Mouse (Mus musculus): ENCODE data around the gene Rps6kb1. TPM values are rescaled to one million over a fixed set of nuclear protein-coding genes. Genes with fewer than 3 reads are reported as not detected.

Gene Rps6kb1
- total and polyA plus RNA-seq, 3 experiments = 45.2 to 110 (median 76.9) TPM

DNA sequence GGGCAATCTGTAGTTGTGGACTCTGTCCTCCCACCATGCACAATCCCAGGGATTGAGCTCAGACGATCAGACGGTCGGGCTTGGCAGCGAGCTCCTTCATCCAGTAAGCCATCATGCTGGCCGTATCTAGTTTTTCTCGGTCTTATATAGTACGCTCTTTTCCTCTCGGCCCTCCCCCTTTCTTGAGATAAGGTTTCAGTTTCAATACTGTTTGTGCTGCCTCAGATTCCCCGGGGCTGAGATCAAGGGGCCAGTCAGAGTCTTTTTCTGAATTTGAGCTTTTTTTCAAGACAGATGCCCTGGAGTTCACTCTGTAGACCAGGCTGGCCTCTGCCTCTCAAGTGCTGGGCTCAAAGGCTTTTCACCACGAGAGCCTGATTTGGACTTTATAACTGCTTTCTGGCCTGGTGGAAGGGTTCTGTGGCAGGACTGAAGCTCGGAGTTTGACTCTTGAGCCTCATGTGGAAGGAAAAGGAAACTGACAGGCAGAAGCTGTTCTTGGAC lies 36.7 kb upstream of the Rps6kb1 start:
- H3K79me2 ChIP-seq (replicated peaks; ENCODE audit: control insufficient read depth, extremely low read depth, insufficient read depth, poor library complexity, severe bottlenecking) = peaks cover 22% of the 10 kb centered on the region
- no peaks in the 10 kb centered on the region for H3K27me3 ChIP-seq (replicated peaks)
- peak overlapping the region; percentile 99 for H3K9ac ChIP-seq (ENCODE audit: insufficient read depth, low read depth)
- peak; percentile 73 for TF ChIP-seq MAFK (IDR thresholded peaks at IDR 0.05; ENCODE audit: insufficient replicate concordance, low read length)
- no peak for TF ChIP-seq ZC3H11A (IDR thresholded peaks at IDR 0.05; ENCODE audit: low read depth, low read length)
- 0 out of 2 replicates have a peak, but pooled peaks have one; percentile 65 for TF ChIP-seq UBTF (IDR thresholded peaks at IDR 0.05; ENCODE audit: low read depth, low read length)
- TF ChIP-seq MAX (IDR thresholded peaks at IDR 0.05; ENCODE audit: low read length) = peak; percentile 70; the same call in 1 of the 2 replicates
- TF ChIP-seq ZNF384 (IDR thresholded peaks at IDR 0.05; ENCODE audit: low read depth, low read length) = peak; percentile 91
- TF ChIP-seq BHLHE40 (IDR thresholded peaks at IDR 0.05; ENCODE audit: low read depth, low read length) = peak; percentile 60; the same call in 1 of the 2 replicates
- TF ChIP-seq MXI1 (IDR thresholded peaks at IDR 0.05; ENCODE audit: low read depth, low read length) = no peak; the same call in 1 of the 2 replicates
- peak; percentile 97 for TF ChIP-seq IRF4 (IDR thresholded peaks at IDR 0.05; ENCODE audit: low read depth, low read length)
- peak; percentile 64 for TF ChIP-seq ELF1 (IDR thresholded peaks at IDR 0.05; ENCODE audit: low read depth, low read length)
- TF ChIP-seq NRF1 (IDR thresholded peaks at IDR 0.05; ENCODE audit: low read depth, low read length) = 0 out of 2 replicates have a peak, but pooled peaks have one; percentile 43
- no peak for TF ChIP-seq USF2 (conservative IDR thresholded peaks at IDR 0.05; ENCODE audit: low read depth, low read length)
- peak; percentile 99 for TF ChIP-seq NELFE (IDR thresholded peaks at IDR 0.05; ENCODE audit: low read depth, low read length)
- TF ChIP-seq GABPA (IDR thresholded peaks at IDR 0.05; ENCODE audit: insufficient replicate concordance, low read depth, low read length) = no peak
- peak; percentile 79 for TF ChIP-seq ETS1 (conservative IDR thresholded peaks at IDR 0.05; ENCODE audit: low read depth, low read length)
- TF ChIP-seq HCFC1 (IDR thresholded peaks at IDR 0.05; ENCODE audit: low read depth, low read length) = peak; percentile 60
- TF ChIP-seq CHD2 (IDR thresholded peaks at IDR 0.05; ENCODE audit: low read length) = peak; percentile 84
- peak; percentile 94 for TF ChIP-seq CHD1 (IDR thresholded peaks at IDR 0.05; ENCODE audit: low read depth, low read length)
- peak; percentile 98 for TF ChIP-seq TBP (conservative IDR thresholded peaks at IDR 0.05; ENCODE audit: low read depth, low read length)
- TF ChIP-seq POLR2AphosphoS2 (IDR thresholded peaks at IDR 0.05; ENCODE audit: low read depth, low read length) = peak; percentile 97
- TF ChIP-seq SMC3 (IDR thresholded peaks at IDR 0.05; ENCODE audit: low read depth, low read length) = peak; percentile 43
- peak; percentile 52; the same call in 1 of the 2 replicates for TF ChIP-seq JUND (conservative IDR thresholded peaks at IDR 0.05; ENCODE audit: low read depth, low read length)
- TF ChIP-seq RAD21 (IDR thresholded peaks at IDR 0.05; ENCODE audit: low read depth, low read length) = no peak; the same call in none of the 2 replicates
- TF ChIP-seq MYC (IDR thresholded peaks at IDR 0.05; ENCODE audit: low read depth, low read length) = peak; percentile 72; the same call in 1 of the 2 replicates
- TF ChIP-seq E2F4 (IDR thresholded peaks at IDR 0.05; ENCODE audit: insufficient replicate concordance, low read depth, low read length) = 0 out of 2 replicates have a peak, but pooled peaks have one; percentile 14
- peak; percentile 58; the same call in 1 of the 2 replicates for TF ChIP-seq EP300 (IDR thresholded peaks at IDR 0.05; ENCODE audit: low read length)
- peak; percentile 94 for TF ChIP-seq RCOR1 (conservative IDR thresholded peaks at IDR 0.05; ENCODE audit: low read depth, low read length)
- no peak for TF ChIP-seq USF1 (IDR thresholded peaks at IDR 0.05; ENCODE audit: low read depth, low read length)
- peak; percentile 99 for TF ChIP-seq ZMIZ1 (IDR thresholded peaks at IDR 0.05; ENCODE audit: low read depth, low read length)
- TF ChIP-seq MEF2A (IDR thresholded peaks at IDR 0.05; ENCODE audit: borderline replicate concordance, low read depth, low read length) = peak; percentile 85
- peak; percentile 97 for TF ChIP-seq POLR2A (IDR thresholded peaks at IDR 0.05; ENCODE audit: low read depth, low read length)
- no peak; a peak in 1 of 4 replicates for TF ChIP-seq CTCF (conservative IDR thresholded peaks at IDR 0.05 in 1 of 2, IDR thresholded peaks at IDR 0.05 in 1 of 2; ENCODE audit: low read depth in 2 of 2, low read length in 2 of 2)
- TF ChIP-seq PAX5 (IDR thresholded peaks at IDR 0.05; ENCODE audit: low read length) = no peak
- peak; percentile 88 for TF ChIP-seq SIN3A (IDR thresholded peaks at IDR 0.05; ENCODE audit: low read length)
- peak; percentile 78; the same call in 1 of the 2 replicates for TF ChIP-seq TCF12 (IDR thresholded peaks at IDR 0.05; ENCODE audit: low read depth, low read length)
- no peak for TF ChIP-seq KAT2A (IDR thresholded peaks at IDR 0.05; ENCODE audit: insufficient replicate concordance, low read length)
- peak; percentile 54 for TF ChIP-seq JUN (IDR thresholded peaks at IDR 0.05; ENCODE audit: insufficient read depth, low read depth, low read length)
- peak; percentile 13; the same call in 1 of the 2 replicates for TF ChIP-seq ZKSCAN1 (IDR thresholded peaks at IDR 0.05; ENCODE audit: borderline replicate concordance, low read depth, low read length)
- peak; percentile 93; the same call in 1 of the 2 replicates for TF ChIP-seq MAZ (IDR thresholded peaks at IDR 0.05; ENCODE audit: low read depth, low read length)
- dilution Hi-C loops (cut with MboI; ENCODE audit: extremely low pct_ligation_motif_present, extremely low pct_unique_long_range_greater_than_20kb, low sequenced_read_pairs) (no loop called here), in situ Hi-C loops (cut with MboI; ENCODE audit: low pct_ligation_motif_present, low pct_unique_long_range_greater_than_20kb, low sequenced_read_pairs) (loop anchor here (5.0 kb wide), 1 partner anchor 41 kb away; no protein-coding TSS in a partner anchor)
- peaks cover 3 to 10% of the 10 kb centered on the region in 2 experiments for H3K36me3 ChIP-seq (replicated peaks in 1 of 2; ENCODE audit: control insufficient read depth in 1 of 2, insufficient read depth in 1 of 2, low read length in 1 of 2)
- H3K4me3 ChIP-seq (replicated peaks in 1 of 3; ENCODE audit: low read depth in 2 of 3, low read length in 2 of 3, poor library complexity in 1 of 3) = peak overlapping the region; percentile 15 to 76 (median 16)
- peak; percentile 96 for DNase-seq (ENCODE audit: extremely low read depth)
- H3K27ac ChIP-seq (ENCODE audit: insufficient read depth, low read depth) = peak overlapping the region; percentile 93
- peak overlapping the region; percentile 86 for H3K4me2 ChIP-seq (ENCODE audit: insufficient read depth, low read depth, poor library complexity, severe bottlenecking)
- H3K4me1 ChIP-seq (ENCODE audit: control insufficient read depth in 1 of 2, insufficient read depth in 2 of 2) = peaks cover 22 to 62% of the 10 kb centered on the region in 2 experiments
- no peaks in the 10 kb centered on the region for H3K9me3 ChIP-seq (replicated peaks; ENCODE audit: low read length)
